Mouse (Mus musculus): ENCODE measurements at regions not wholly inside any gene's neighbourhood (a gene's known extent, or its start where the extent isn't known, plus 50 kb on each side); places are given as distances from the start of the nearest gene placed in this dataset.

DNA sequence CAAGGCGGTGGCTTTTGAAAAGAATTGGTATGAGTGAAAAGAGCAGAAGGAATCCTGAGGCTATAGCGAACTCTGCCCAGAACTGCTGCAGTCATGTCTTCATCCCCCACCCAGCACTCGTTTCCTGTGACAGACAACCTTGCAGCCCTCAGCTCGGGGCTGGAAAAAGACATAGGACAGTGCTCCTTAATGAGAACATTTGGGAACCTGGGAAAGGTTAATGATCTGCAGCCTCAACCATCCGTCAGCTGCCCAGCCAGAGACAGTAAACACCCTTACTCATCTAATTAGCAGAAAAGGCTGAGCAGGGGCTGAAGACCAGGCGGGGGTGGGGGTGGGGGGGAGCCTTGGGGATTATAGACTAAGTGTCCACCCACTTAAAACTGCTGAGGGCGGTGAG, 76.3 kb upstream of the Arhgap36 start:
- DNase-seq (ENCODE audit: low spot score in 2 of 2): no peak

DNA sequence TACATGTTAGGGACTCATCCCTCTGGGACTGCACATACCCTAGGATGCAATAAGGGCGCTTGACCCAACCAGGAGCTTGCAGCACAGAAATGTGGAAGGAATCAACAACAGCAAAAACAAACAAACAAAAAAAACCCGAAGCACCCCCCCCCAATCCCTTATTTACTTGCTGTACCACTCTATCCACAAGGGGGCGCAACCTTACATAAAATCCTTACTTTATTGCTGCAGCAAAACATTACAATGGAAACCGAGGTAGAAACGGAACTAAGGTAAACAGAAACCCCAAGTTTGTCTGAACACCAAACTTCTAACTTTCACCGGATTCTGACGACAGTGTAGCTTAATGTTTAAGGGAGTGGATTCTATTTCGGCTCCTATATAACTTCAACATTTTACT, 86.7 kb upstream of the Arhgap36 start:
- DNase-seq (ENCODE audit: low spot score in 2 of 2): peak; percentile 3 to 12

DNA sequence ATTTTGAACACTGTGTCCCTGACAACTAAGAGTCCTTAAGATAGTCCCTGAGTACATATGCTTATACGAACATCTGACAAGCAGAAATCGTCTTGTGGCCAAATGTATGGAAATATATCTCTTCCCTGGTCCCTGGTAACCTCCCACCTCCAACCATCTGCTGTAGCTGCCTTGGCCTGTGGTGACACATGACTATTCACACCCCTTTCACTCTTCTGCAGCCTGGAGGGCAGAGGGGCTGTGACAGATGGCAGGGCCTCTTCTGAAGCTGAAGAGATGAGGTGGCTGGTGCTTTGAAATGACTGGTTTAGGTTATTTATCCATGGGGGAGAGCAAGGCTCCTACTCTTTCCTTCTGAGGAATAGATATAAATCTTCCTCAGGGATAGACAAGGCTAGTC, 82.3 kb upstream of the Enox2 start:
- DNase-seq (ENCODE audit: low spot score in 2 of 2): no peak

DNA sequence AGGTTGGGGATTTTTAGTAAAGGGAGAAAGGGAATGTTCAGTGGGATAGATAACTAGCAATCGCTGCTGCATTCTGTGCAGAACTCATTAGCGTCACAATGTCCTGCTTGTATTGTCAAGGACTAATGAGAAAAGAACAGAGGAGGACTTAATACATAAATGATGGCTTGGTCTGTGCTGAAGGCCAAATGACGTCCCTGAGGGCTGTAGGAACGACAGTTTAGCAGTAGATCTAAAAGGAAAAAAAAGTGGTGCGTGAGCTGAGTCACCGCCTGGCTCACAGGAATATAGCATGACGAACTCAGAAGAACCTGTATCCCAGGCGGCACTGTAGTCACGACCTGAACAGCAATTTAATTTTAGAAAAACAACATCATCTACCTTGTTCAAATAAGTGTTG, 81.3 kb upstream of the Enox2 start:
- DNase-seq (ENCODE audit: low spot score in 2 of 2): no peak

DNA sequence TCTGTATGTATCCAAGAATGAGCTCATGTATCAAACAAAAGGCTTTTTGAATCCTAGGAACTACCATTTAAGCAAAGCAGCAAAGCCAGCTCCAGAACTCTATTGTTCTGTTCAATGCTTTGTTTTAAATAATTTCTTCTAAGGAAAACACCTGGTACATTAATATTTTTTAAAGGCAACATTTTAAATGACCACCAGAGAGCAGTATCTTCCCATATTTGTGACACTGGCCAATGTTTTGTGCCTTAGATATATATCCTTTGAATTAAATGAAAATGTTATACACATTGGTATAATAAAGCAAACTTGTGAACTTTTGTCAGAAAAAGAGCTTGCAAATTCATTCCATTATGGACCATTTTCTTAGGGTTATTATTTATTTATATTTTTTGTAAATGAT, 58.4 kb upstream of the Enox2 start:
- peak in 1 of 2 experiments; percentile 7 for DNase-seq (ENCODE audit: low spot score in 2 of 2)
